Mouse (Mus musculus) forebrain, embryonic 16.5 days (tissue): Measurements from ENCODE around the gene Cks1brt. TPM values are rescaled to one million over a fixed set of nuclear protein-coding genes. Genes with fewer than 3 reads are reported as not detected.
A peak's percentile ranks its signal among the peaks of the same experiment; 100 is the strongest.
"Not testable (repeated sequence)": the region's sequence is repeated elsewhere in the genome, so short reads cannot be mapped to it uniquely, and the experiment has no call there.

Source experiments
- ATAC-seq: fragments of 200-750 bp; cut with Nextera tagmentation; 2 replicates; pipeline ENCODE4 v1.8.0; 2017; ENCODE audit warnings: mild to moderate bottlenecking, moderate library complexity
- H3K27ac ChIP-seq: fragments of 300-500 bp; sonication (generic); 2 replicates; pipeline ENCODE4 v1.5.1; 2014; ENCODE audit warnings: low read length, control low read depth
- H3K27me3 ChIP-seq: fragments of 300-500 bp; sonication (generic); replicated peaks from 2 replicates; pipeline ENCODE4 v1.6.1; 2014; ENCODE audit warnings: low read length; ENCODE audit not compliant: control insufficient read depth, insufficient read depth
- H3K36me3 ChIP-seq: fragments of 300-500 bp; sonication (generic); 2 replicates; pipeline ENCODE4 v1.6.1; 2014; ENCODE audit not compliant: control insufficient read depth, insufficient read depth
- H3K4me1 ChIP-seq: fragments of 300-500 bp; sonication (generic); replicated peaks from 2 replicates; pipeline ENCODE4 v1.6.1; 2014; ENCODE audit warnings: low read length; ENCODE audit not compliant: control insufficient read depth, insufficient read depth
- H3K4me2 ChIP-seq: fragments of 300-500 bp; sonication (generic); 2 replicates; pipeline ENCODE4 v1.6.1; 2014; ENCODE audit warnings: mild to moderate bottlenecking, low read length, control low read depth
- H3K4me3 ChIP-seq: fragments of 300-500 bp; sonication (generic); replicated peaks from 2 replicates; pipeline ENCODE4 v1.5.1; 2014; ENCODE audit warnings: mild to moderate bottlenecking, low read length, control low read depth
- H3K9ac ChIP-seq: fragments of 300-500 bp; sonication (generic); replicated peaks from 2 replicates; pipeline ENCODE4 v1.6.1; 2014; ENCODE audit warnings: low read depth, low read length, control low read depth
- H3K9me3 ChIP-seq: fragments of 300-500 bp; sonication (generic); 2 replicates; pipeline ENCODE4 v1.6.1; 2016; ENCODE audit warnings: low read length; ENCODE audit not compliant: control insufficient read depth
- WGBS: fragments of 180-500 bp; shearing (Covaris S2); extraction: QIAGEN DNeasy Blood & Tissue Kit; methylation state at CpG from one replicate; pipeline ENCODE4 v1.1.7; 2014; 5-methylcytosine and 5-hydroxymethylcytosine counted together
- microRNA-seq: library from miRNA; unstranded; fragments of <30 nt; microRNA quantifications from one replicate; pipeline ENCODE4, GENCODE M21; 2017
- polyA plus RNA-seq: library from polyadenylated mRNA; unstranded; fragments of >200 nt; fragmentation: Nextera tagmentation; extraction: Ambion mirVana; gene quantifications from 2 replicates; pipeline ENCODE4 v1.2.1, GENCODE M21; 2015

Gene Cks1brt
- polyA plus RNA-seq, 1 experiment from 2014 or later: not detected

GRCm38 (mm10) chr8:85135690-85136089 is 16.0 kb upstream of the Cks1brt start:
- H3K9me3 ChIP-seq, H3K9ac ChIP-seq, ATAC-seq, H3K27me3 ChIP-seq, H3K4me1 ChIP-seq, H3K4me3 ChIP-seq, H3K27ac ChIP-seq, H3K36me3 ChIP-seq, H3K4me2 ChIP-seq: not testable (repeated sequence)
- 86% methylated on average over 2 of the region's 2 CpGs for WGBS

DNA sequence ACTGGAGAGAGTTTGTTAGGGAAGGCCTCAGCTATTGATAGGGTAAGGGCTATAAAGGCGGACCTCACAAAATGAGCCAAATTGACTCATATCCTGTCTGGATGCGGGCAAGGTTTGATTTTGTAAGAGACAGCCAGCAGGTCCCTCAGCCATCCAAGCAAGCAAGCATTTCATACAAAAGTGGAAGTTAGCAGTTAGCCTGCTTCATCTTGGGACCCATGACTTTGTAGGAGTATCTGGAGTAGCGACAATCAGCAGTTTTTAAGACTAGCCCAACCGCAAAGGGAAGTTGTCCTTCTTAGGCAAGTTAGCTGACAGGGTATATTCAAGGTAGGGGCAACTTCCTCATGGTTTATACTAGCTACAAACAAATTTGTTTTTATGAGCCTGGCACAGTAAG is 9.2 kb upstream of the Cks1brt start:
- ATAC-seq: no peak
- 94% methylated on average over 4 of the region's 4 CpGs for WGBS
- H3K4me3 ChIP-seq: no peak overlapping the region
- no peak overlapping the region for H3K4me2 ChIP-seq
- no peaks in the 10 kb centered on the region for H3K36me3 ChIP-seq
- no peak overlapping the region for H3K9ac ChIP-seq
- no peaks in the 10 kb centered on the region for H3K27me3 ChIP-seq
- no peaks in the 10 kb centered on the region for H3K4me1 ChIP-seq
- no peak overlapping the region for H3K27ac ChIP-seq
- no peaks in the 10 kb centered on the region for H3K9me3 ChIP-seq

GRCm38 (mm10) chr8:85171291-85171690 is 19.6 kb downstream of the Cks1brt start:
- no peaks in the 10 kb centered on the region for H3K36me3 ChIP-seq
- 30% methylated on average over 14 of the region's 14 CpGs for WGBS
- ATAC-seq: no peak
- no peak overlapping the region for H3K27ac ChIP-seq
- no peaks in the 10 kb centered on the region for H3K27me3 ChIP-seq
- H3K9me3 ChIP-seq: 0 out of 2 replicates have a peak, but pooled peaks cover 2% of the 10 kb centered on the region
- H3K4me2 ChIP-seq: no peak overlapping the region
- no peak overlapping the region for H3K9ac ChIP-seq
- H3K4me3 ChIP-seq: no peak overlapping the region
- no peaks in the 10 kb centered on the region for H3K4me1 ChIP-seq

DNA sequence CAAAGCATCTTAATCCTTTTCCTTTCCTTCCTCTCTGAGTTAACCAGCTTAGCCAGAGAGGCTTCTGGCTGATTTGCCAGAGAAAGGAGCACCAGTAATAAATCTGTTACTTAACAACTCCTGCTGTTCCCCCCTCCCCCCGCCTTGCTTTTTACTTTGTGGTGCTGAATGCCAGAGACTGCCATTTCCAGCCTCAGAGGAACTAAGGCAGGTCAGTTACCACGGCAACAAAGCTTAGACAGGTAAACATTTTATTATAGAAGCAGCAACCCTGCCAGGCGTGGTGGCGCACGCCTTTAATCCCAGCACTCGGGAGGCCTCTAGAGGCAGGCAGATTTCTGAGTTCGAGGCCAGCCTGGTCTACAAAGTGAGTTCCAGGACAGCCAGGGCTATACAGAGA is 24.2 kb downstream of the Cks1brt start:
- WGBS: 26% methylated on average over 7 of the region's 7 CpGs
- no peak overlapping the region for H3K4me3 ChIP-seq
- H3K9me3 ChIP-seq: no peaks in the 10 kb centered on the region
- H3K27ac ChIP-seq: no peak overlapping the region
- H3K4me1 ChIP-seq: no peaks in the 10 kb centered on the region
- H3K36me3 ChIP-seq: no peaks in the 10 kb centered on the region
- no peak overlapping the region for H3K4me2 ChIP-seq
- no peak overlapping the region for H3K9ac ChIP-seq
- no peak for ATAC-seq
- H3K27me3 ChIP-seq: no peaks in the 10 kb centered on the region

DNA sequence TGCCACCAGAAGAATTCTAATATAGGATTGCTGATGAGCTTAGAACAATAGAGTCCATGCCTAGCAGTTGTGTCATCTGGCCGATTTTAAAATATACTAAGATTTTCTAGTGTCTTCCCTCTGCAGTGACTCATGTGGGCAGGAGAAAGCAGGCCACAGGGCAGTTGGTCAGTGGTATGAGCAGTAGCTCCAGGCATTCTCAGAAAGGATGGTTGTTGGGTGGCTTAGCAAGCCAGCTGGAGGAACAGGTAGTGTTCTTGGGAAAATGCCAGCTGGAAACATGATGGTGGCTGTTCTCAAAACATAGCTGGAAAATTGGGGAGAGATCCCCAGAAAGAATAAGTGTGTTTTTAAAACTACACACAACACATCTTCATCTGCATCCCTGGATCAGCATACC is 40.6 kb downstream of the Cks1brt start:
- Histone ChIP-seq H3K27me3 (no peaks in the 10 kb centered on the region), H3K4me3 (no peak overlapping the region), H3K4me2 (no peak overlapping the region), H3K27ac (no peak overlapping the region), H3K9ac (no peak overlapping the region), H3K9me3 (no peaks in the 10 kb centered on the region), H3K4me1 (no peaks in the 10 kb centered on the region), H3K36me3 (no peaks in the 10 kb centered on the region)
- ATAC-seq: no peak
- WGBS: 97% methylated on average over 1 of the region's 1 CpGs

- no peak overlapping the region for H3K4me3 ChIP-seq
- no peak overlapping the region for H3K4me2 ChIP-seq
- no peaks in the 10 kb centered on the region for H3K4me1 ChIP-seq
- ATAC-seq: no peak
- no peaks in the 10 kb centered on the region for H3K27me3 ChIP-seq
- no peaks in the 10 kb centered on the region for H3K9me3 ChIP-seq
- no peaks in the 10 kb centered on the region for H3K36me3 ChIP-seq
- no peak overlapping the region for H3K9ac ChIP-seq
- no peak overlapping the region for H3K27ac ChIP-seq
- WGBS: 84% methylated on average over 4 of the region's 4 CpGs
Observed at GRCm38 (mm10) chr8:85220220-85220619, 68.5 kb downstream of the Cks1brt start.

GRCm38 (mm10) chr8:85220992-85221391 is 69.3 kb downstream of the Cks1brt start:
- Histone ChIP-seq H3K9ac (no peak overlapping the region), H3K4me3 (no peak overlapping the region), H3K27ac (no peak overlapping the region), H3K27me3 (no peaks in the 10 kb centered on the region), H3K4me1 (no peaks in the 10 kb centered on the region), H3K9me3 (no peaks in the 10 kb centered on the region), H3K4me2 (no peak overlapping the region), H3K36me3 (no peaks in the 10 kb centered on the region)
- no peak for ATAC-seq
- whole genome bisulfite sequencing: 53% methylated on average over 6 of the region's 6 CpGs

Small RNAs within 50 kb of the gene (microRNA-seq; reads per million reads assigned to microRNA genes)
- gene Gm23388: 2.7 reads per million, percentile 9 among the genes with 10 or more reads in this experiment

Other genes with a start within 250 kb of the Cks1brt start
- 0.73 and 0.85 TPM in 2 replicates for gene Klf1, start 250.0 kb upstream of the Cks1brt start, polyA plus RNA-seq
- 5.4 and 5.5 TPM in 2 replicates for gene Dnase2a, start 243.4 kb upstream of the Cks1brt start, polyA plus RNA-seq
- 52.4 and 65.8 TPM in 2 replicates for gene Mast1, start 214.6 kb upstream of the Cks1brt start, polyA plus RNA-seq
- 2.2 and 2.4 TPM in 2 replicates for gene Rtbdn, start 204.9 kb upstream of the Cks1brt start, polyA plus RNA-seq
- not detected in 2 replicates for gene Gm49661, start 182.5 kb upstream of the Cks1brt start, polyA plus RNA-seq
- gene Prdx2, start 182.3 kb upstream of the Cks1brt start, polyA plus RNA-seq: 1,287 and 1,394 TPM in 2 replicates
- gene Rnaseh2a, start 182.2 kb upstream of the Cks1brt start, polyA plus RNA-seq: 79.9 and 85.8 TPM in 2 replicates
- gene Junb, start 173.2 kb upstream of the Cks1brt start, polyA plus RNA-seq: 7.6 and 8.2 TPM in 2 replicates
- 31.3 and 39.8 TPM in 2 replicates for gene Hook2, start 161.3 kb upstream of the Cks1brt start, polyA plus RNA-seq
- gene Best2, start 137.4 kb upstream of the Cks1brt start, polyA plus RNA-seq: not detected in 2 replicates
- gene Asna1, start 126.6 kb upstream of the Cks1brt start, polyA plus RNA-seq: 144 and 153 TPM in 2 replicates
- 108 and 110 TPM in 2 replicates for gene Trir, start 125.1 kb upstream of the Cks1brt start, polyA plus RNA-seq
- gene Tnpo2, start 115.0 kb upstream of the Cks1brt start, polyA plus RNA-seq: 72.8 and 83.4 TPM in 2 replicates
- 61.7 and 78.3 TPM in 2 replicates for gene Fbxw9, start 91.9 kb upstream of the Cks1brt start, polyA plus RNA-seq
- 0.84 TPM in 1 of 2 replicates, not detected in the other for gene Gm5741, start 83.9 kb upstream of the Cks1brt start, polyA plus RNA-seq
- 87.2 and 98.7 TPM in 2 replicates for gene Dhps, start 80.2 kb upstream of the Cks1brt start, polyA plus RNA-seq
- gene Wdr83os, start 71.2 kb upstream of the Cks1brt start, polyA plus RNA-seq: 129 and 133 TPM in 2 replicates
- 53.1 and 61.1 TPM in 2 replicates for gene Wdr83, start 70.6 kb upstream of the Cks1brt start, polyA plus RNA-seq
- 15.6 and 17.7 TPM in 2 replicates for gene Man2b1, start 68.7 kb upstream of the Cks1brt start, polyA plus RNA-seq
- gene Zfp791, start 28.8 kb upstream of the Cks1brt start, polyA plus RNA-seq: 3.4 and 3.8 TPM in 2 replicates
- not detected in 2 replicates for gene Olfr371, start 74.1 kb downstream of the Cks1brt start, polyA plus RNA-seq
- 83.1 and 83.4 TPM in 2 replicates for gene Orc6, start 147.7 kb downstream of the Cks1brt start, polyA plus RNA-seq
- 202 and 223 TPM in 2 replicates for gene Vps35, start 147.9 kb downstream of the Cks1brt start, polyA plus RNA-seq
- 0.12 and 0.15 TPM in 2 replicates for gene Mylk3, start 234.4 kb downstream of the Cks1brt start, polyA plus RNA-seq